Mouse (Mus musculus) cerebellum, adult 18-20 months (tissue): ENCODE results near the gene Tmtc4.

Experiments
- DNase-seq, 2 experiments: peaks; one replicate each; pipeline ENCODE4 v3.0.0; 2021

The Tmtc4 gene

GRCm38 (mm10) chr14:122901177-122901576 is 82.7 kb downstream of the Tmtc4 start:
- DNase-seq: peak in 1 of 2 experiments; percentile 5

- DNase-seq: peak in 1 of 2 experiments; percentile 21
Observed at GRCm38 (mm10) chr14:122900679-122901078, 83.2 kb downstream of the Tmtc4 start.

- DNase-seq: peak in 1 of 2 experiments; percentile 0
Observed at GRCm38 (mm10) chr14:122898550-122898949, 85.3 kb downstream of the Tmtc4 start.

- peak in 1 of 2 experiments; percentile 34 for DNase-seq
Observed at GRCm38 (mm10) chr14:122896106-122896505, 87.7 kb downstream of the Tmtc4 start.

GRCm38 (mm10) chr14:122891470-122891968 is 92.3 kb downstream of the Tmtc4 start:
- DNase-seq: peak in 1 of 2 experiments; percentile 7

- DNase-seq: peak in 1 of 2 experiments; percentile 25
Observed at GRCm38 (mm10) chr14:122888480-122888872, 95.4 kb downstream of the Tmtc4 start.

GRCm38 (mm10) chr14:122887702-122888479 is 95.9 kb downstream of the Tmtc4 start:
- DNase-seq: no peak

GRCm38 (mm10) chr14:122887278-122887677 is 96.6 kb downstream of the Tmtc4 start:
- no peak for DNase-seq

- peak; percentile 95 to 98 for DNase-seq
Observed at GRCm38 (mm10) chr14:122885893-122886292, 97.9 kb downstream of the Tmtc4 start.

GRCm38 (mm10) chr14:122883821-122884584 is 99.8 kb downstream of the Tmtc4 start:
- peak in 1 of 2 experiments; percentile 39 for DNase-seq

GRCm38 (mm10) chr14:122883410-122883806 is 100.4 kb downstream of the Tmtc4 start:
- no peak for DNase-seq

GRCm38 (mm10) chr14:122882795-122883409 is 100.9 kb downstream of the Tmtc4 start:
- no peak for DNase-seq

GRCm38 (mm10) chr14:122882201-122882639 is 101.6 kb downstream of the Tmtc4 start:
- DNase-seq: peak in 1 of 2 experiments; percentile 47

- peak in 1 of 2 experiments; percentile 32 for DNase-seq
Observed at GRCm38 (mm10) chr14:122881699-122882098, 102.1 kb downstream of the Tmtc4 start.

GRCm38 (mm10) chr14:122880291-122880690 is 103.5 kb downstream of the Tmtc4 start:
- peak in 1 of 2 experiments; percentile 52 for DNase-seq

GRCm38 (mm10) chr14:122877787-122878186 is 106.0 kb downstream of the Tmtc4 start:
- peak; percentile 53 to 58 for DNase-seq

GRCm38 (mm10) chr14:122876723-122877122 is 107.1 kb downstream of the Tmtc4 start:
- peak; percentile 43 to 62 for DNase-seq

- peak; percentile 89 to 93 for DNase-seq
Observed at GRCm38 (mm10) chr14:122876163-122876562, 107.7 kb downstream of the Tmtc4 start.

GRCm38 (mm10) chr14:122875636-122876035 is 108.2 kb downstream of the Tmtc4 start:
- peak; percentile 35 to 60 for DNase-seq

- DNase-seq: peak; percentile 63 to 65
Observed at GRCm38 (mm10) chr14:122875056-122875455, 108.8 kb downstream of the Tmtc4 start.

- no peak for DNase-seq
Observed at GRCm38 (mm10) chr14:122872612-122873011, 111.2 kb downstream of the Tmtc4 start.

GRCm38 (mm10) chr14:122871841-122872580 is 111.8 kb downstream of the Tmtc4 start:
- DNase-seq: no peak
